Mouse (Mus musculus) cerebellum, adult 9-11 months (tissue): ENCODE results near the gene Atf7ip2.
"Not testable (repeated sequence)": the region's sequence is repeated elsewhere in the genome, so short reads cannot be mapped to it uniquely, and the experiment has no call there.

Experiments
- DNase-seq: peaks from one replicate; pipeline ENCODE4 v3.0.0; 2022

Gene Atf7ip2

GRCm38 (mm10) chr16:10192679-10193506 is at the start of gene Atf7ip2:
TSS of gene Atf7ip2 (plus strand) at chr16:10192712.
- DNase-seq: peak; percentile 57

- DNase-seq: no peak
Measured at GRCm38 (mm10) chr16:10143166-10143565, 49.3 kb upstream of the Atf7ip2 start.

GRCm38 (mm10) chr16:10147401-10147800 is 45.1 kb upstream of the Atf7ip2 start:
- no peak for DNase-seq

GRCm38 (mm10) chr16:10169123-10169905 is 23.2 kb upstream of the Atf7ip2 start:
- no peak for DNase-seq

- no peak for DNase-seq
Measured at GRCm38 (mm10) chr16:10170005-10170404, 22.5 kb upstream of the Atf7ip2 start, which contains the start of gene Rpl39l. TSS of gene Rpl39l (plus strand) at chr16:10170226.

DNA sequence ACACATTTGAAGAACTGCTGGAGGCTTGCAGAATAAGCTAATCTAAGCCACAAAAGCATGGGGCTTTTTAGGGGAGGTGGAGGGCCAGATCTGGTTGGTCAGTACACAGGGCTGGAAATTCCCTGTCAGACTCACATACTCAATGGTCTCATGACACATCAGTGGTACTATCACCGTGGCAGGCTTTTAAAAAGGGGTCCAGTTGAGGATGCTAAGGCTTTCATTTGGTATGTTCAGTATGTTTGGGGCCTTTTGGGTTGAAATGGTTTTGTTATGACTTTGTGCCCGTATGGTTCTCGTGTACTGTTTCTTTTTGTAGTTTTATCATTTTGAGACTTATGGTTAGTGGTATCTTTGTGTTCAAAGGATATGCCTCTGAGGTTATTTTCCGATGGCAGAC is 21.2 kb upstream of the Atf7ip2 start:
- no peak for DNase-seq

GRCm38 (mm10) chr16:10172179-10172820 is 20.2 kb upstream of the Atf7ip2 start:
- no peak for DNase-seq

DNA sequence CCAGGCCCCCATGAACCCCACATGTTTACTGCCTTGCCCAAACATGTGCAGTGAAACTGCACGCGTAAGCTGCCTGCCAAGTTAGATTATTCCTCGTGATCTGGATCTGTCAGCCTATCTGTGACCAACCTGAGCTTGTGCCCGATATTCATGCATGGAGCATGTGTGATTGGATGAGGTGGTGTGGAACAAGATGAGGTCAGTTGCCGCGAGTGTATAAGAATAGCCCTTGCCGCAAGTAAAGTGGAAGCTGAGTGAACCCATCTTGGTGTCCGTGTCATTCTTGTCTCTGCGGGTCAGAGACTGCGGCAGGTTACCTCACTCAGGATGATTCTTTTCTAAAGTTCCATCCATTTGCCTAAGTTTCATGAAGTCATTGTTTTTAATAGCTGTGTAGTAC is 5.1 kb upstream of the Atf7ip2 start:
- not testable (repeated sequence) for DNase-seq

- DNase-seq: no peak
Measured at GRCm38 (mm10) chr16:10208777-10209176, 16.3 kb downstream of the Atf7ip2 start.

GRCm38 (mm10) chr16:10216366-10216765 is 23.9 kb downstream of the Atf7ip2 start:
- DNase-seq: not testable (repeated sequence)

DNA sequence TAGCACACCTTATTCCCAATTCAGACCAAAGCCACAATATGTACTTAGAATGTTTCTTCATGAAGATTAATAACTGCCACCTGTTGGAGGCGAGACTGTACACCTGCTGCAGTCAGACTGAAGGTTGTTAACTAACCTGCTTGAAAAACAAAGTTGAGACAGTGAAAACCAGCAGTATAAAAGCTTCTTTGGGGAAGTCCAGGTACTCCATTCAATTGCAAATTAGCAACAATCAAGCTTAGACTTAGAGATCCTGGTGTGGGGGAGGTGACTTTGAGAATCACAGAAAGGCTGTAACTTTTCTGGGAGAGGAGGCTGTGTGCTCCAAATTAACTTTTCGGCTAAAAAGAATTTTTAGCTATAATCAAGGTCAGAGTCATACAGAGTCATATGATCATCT is 24.5 kb downstream of the Atf7ip2 start:
- DNase-seq: not testable (repeated sequence)

DNA sequence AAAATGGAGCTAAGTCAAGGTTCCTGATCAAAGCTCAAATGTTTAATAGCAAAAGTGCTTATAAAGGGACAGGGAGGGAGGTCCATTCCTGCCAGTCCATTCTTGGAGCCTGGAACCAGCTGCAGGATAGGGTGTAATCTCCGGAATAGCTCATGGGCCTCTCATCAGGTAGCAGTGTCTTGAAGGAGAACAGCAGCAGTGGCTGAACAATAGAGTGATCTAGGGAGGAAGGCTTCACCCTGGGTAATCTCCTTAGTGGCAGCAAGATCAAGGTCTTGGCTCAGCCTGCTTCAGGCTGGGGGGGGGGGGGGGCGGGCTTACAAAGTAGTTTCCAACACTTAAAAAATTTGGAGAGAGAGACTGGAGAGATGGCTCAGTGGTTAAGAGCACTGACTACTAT is 34.8 kb downstream of the Atf7ip2 start:
- no peak for DNase-seq

DNA sequence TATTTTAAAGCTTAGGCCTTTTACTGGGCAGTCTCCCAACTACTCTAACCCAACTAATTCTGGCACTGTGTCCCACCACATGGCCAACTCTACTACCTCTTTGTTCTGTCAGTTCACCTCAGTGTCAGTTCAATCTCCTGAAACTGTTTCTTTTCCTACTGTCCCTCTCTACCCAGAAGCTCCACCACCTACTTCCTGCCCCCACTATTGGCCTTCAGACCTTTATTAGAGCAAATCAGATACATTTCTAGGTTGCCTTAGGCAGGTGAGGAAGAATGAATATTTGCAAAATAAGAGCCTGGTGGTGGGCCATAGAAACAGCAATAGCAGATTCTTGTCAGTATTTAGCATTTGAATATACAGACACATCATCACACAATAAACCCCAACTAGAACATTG is 44.1 kb downstream of the Atf7ip2 start:
- no peak for DNase-seq

DNA sequence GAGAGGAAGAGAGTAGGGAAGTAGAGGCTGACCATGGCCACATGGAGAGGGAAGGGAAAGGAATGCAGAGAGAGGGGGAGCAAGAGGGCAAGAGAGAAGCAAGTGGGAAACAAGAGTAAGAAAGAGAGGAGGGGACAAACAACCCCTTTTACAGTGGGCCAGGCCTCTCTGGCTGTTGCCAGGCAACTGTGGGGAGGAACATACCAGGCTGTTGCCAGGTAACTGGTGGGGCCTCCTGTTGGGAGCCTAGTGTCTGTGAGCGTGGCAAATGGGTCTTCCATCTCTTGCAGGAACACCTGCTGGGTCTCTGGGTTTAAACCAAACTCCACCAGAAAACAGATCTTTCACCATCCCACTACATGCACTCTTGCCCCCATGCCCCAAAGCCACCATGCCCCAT is 61.5 kb downstream of the Atf7ip2 start:
- no peak for DNase-seq

DNA sequence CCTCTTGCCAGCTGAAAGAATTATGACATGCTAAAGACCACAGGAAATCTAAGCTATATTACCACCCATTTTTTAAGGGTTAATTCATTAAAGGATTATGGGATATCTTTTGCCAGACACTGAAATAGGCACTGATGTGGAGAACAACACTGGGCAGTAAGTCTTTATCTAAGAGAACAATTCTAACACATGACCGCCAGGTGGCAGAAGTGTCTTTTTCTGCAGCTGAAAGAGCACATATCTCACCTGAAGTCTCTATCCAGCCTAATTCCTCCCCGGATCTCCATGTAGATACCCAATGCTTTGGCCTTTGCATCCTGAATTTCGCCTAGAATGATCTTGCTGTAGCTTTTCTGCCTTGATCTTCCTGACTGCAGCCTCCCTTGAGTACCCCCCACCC is 79.7 kb downstream of the Atf7ip2 start:
- peak; percentile 15 for DNase-seq

GRCm38 (mm10) chr16:10274465-10274864 is 82.0 kb downstream of the Atf7ip2 start:
- no peak for DNase-seq

DNA sequence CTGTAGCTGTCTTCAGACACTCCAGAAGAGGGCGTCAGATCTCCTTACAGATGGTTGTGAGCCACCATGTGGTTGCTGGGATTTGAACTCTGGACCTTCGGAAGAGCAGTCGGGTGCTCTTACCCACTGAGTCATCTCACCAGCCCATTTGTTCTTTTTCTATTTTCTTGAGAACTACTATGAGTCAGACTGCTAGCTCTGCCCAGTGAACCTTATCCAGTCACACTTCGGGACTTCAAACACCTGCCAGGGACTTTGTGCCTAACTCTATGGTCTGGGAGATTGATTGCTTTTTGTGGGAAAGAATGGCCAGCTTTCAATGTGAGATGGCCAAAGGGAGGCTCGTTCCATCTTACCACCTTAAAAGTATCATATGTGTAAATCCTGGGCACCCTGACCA is 84.3 kb downstream of the Atf7ip2 start:
- DNase-seq: not testable (repeated sequence)

- DNase-seq: peak; percentile 55
Measured at GRCm38 (mm10) chr16:10280286-10280951, 87.9 kb downstream of the Atf7ip2 start.

DNA sequence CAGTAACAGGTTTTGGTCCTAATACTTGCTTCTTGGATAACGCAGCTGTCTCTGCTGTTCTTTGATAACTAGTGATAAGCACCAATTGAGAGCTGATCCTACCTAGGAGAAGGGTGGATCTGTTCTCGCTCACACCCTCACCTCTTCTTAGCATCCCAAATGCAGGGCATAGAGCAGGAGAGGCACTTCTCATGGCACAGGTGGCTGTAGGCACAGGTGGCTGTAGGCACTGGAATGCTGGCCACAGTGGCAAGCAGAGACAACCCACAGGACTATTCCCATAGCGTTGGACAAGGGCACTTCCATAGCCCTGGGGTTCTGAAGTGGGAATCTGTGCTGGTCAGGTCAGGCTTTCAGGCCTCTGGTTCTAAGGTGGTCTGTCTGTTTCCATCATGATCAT is 89.4 kb downstream of the Atf7ip2 start:
- no peak for DNase-seq

DNA sequence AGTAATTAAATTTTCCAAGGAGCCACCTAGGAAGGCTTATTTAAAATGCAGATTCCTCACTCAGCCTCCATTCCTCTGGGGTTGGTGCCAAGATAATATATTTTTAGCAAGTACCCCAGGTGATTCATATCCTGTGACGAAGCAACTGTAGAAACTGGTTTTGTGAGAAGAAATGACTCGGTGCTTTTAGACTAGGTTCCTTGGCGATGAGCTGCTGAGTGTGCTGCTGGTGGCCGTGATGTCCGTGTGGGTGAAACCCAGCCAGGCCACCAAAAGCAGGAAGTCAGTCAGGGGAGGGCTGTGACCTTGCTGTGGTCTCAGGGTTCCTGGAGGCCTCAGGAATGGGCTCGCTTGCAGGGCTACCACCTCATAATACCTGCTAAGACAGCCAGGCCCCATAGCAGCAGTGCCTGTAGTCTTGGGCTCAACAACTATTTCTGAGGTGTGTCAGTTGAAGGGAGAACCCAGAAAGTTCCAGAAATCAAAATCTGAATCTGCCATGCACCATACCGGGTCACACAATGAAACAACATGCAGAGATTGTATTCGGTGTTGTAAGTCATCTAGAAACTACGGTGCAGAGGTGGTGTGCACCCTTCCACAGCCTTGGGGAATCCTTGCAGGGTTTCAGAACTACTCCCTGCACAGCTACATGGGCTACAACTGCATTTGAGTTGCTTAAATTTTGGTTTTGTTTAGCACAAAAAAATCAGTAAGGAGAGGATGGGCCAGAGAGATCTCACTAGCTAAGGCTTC is 94.2 kb downstream of the Atf7ip2 start:
- DNase-seq: no peak

- DNase-seq: no peak
Measured at GRCm38 (mm10) chr16:10288115-10288514, 95.6 kb downstream of the Atf7ip2 start.
